Mouse (Mus musculus): ENCODE measurements around the gene Scfd2.

GRCm38 (mm10) chr5:74239369-74239768, 292.2 kb downstream of the Scfd2 start:
- TF ChIP-seq CTCF (IDR thresholded peaks at IDR 0.05; ENCODE audit: low read depth), result no peak
- TF ChIP-seq EP300 (IDR thresholded peaks at IDR 0.05; ENCODE audit: low read depth), result no peak

Data from liver, postnatal 0 days (tissue).